ENCODE assay signal across 38 mouse cellular contexts in the genomic region with DNA sequence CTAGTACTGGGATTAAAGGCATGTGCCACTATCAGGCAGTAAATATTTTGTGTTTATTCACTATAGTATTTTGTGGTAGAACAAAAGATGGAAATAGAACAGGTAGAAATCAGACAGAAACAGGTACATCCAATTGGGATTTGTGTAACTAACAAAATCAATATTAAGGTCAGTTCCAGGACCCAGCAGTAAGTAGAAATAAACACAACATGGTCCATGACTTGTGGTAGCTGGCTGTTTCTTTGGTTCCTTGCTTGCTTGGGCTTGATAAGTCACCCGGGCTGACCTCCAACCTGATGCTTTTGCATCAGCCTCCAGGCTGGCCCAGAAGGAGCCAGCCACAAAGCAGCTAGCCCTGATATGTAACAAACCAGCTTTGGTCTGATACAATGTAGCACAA. TPM values are rescaled to one million over a fixed set of nuclear protein-coding genes. Genes with fewer than 3 reads are reported as not detected.
"Had no signal": no experiment of that assay in that cellular context is flagged by ENCODE, and none has a peak within 500 bp of the region (broad histone marks: within the 10 kb centered on the region; RNA-seq: fewer than 3 reads in every experiment).

No protein-coding gene starts in this region.

- H3K27ac ChIP-seq: embryonic facial prominence, embryonic 10.5 days; embryonic facial prominence, embryonic 12.5 days; embryonic facial prominence, embryonic 13.5 days; embryonic facial prominence, embryonic 15.5 days; forebrain, embryonic 10.5 days; forebrain, embryonic 12.5 days; forebrain, embryonic 13.5 days; forebrain, embryonic 15.5 days; gastrocnemius, adult 2 months; heart, adult 2 months had no signal

- H3K27me3 ChIP-seq: embryonic facial prominence, embryonic 12.5 days; embryonic facial prominence, embryonic 13.5 days; embryonic facial prominence, embryonic 15.5 days; forebrain, embryonic 12.5 days; forebrain, embryonic 13.5 days; forebrain, embryonic 15.5 days had no signal

- H3K36me3 ChIP-seq: embryonic facial prominence, embryonic 10.5 days; embryonic facial prominence, embryonic 12.5 days; embryonic facial prominence, embryonic 13.5 days; embryonic facial prominence, embryonic 15.5 days; forebrain, embryonic 10.5 days; forebrain, embryonic 12.5 days; forebrain, embryonic 15.5 days had no signal

- H3K9ac ChIP-seq: embryonic facial prominence, embryonic 12.5 days; embryonic facial prominence, embryonic 13.5 days; embryonic facial prominence, embryonic 15.5 days; forebrain, embryonic 12.5 days; forebrain, embryonic 13.5 days; forebrain, embryonic 15.5 days; forebrain, postnatal 0 days had no signal

- H3K4me3 ChIP-seq: embryonic facial prominence, embryonic 10.5 days; embryonic facial prominence, embryonic 12.5 days; embryonic facial prominence, embryonic 13.5 days; embryonic facial prominence, embryonic 15.5 days; erythroblast, embryonic 14.5 days; forebrain, embryonic 10.5 days; forebrain, embryonic 12.5 days; forebrain, embryonic 13.5 days; forebrain, embryonic 15.5 days; gastrocnemius, adult 2 months; heart, adult 2 months had no signal

- H3K4me1 ChIP-seq: embryonic facial prominence, embryonic 10.5 days; embryonic facial prominence, embryonic 12.5 days; embryonic facial prominence, embryonic 13.5 days; forebrain, embryonic 10.5 days; forebrain, embryonic 12.5 days; forebrain, embryonic 13.5 days; forebrain, embryonic 15.5 days had no signal

- DNase-seq: cerebellum, adult 2 months; cerebellum, adult 8-10 months; cerebellum, adult 9-10 months; cerebellum, adult 9-11 months; cerebellum, postnatal 10 days; cerebellum, postnatal 14 days; cerebellum, postnatal 25 days; cerebellum, postnatal 36 days; embryo, embryonic 11 days; forebrain, postnatal 0 days; gastrocnemius, adult 2 months; gastrocnemius, postnatal 10 days; gastrocnemius, postnatal 14 days; gastrocnemius, postnatal 25 days; gastrocnemius, postnatal 36 days; heart, adult 11 months; heart, adult 18-20 months; heart, adult 2 months had no signal

RNA-seq across cellular contexts. Expression of a gene that starts 5.8 kb away (rescaled TPM):
- total RNA-seq: common myeloid progenitor, adult 5-6 weeks; forebrain, postnatal 0 days; gastrocnemius, adult 18-20 months; gastrocnemius, adult 2 months; gastrocnemius, adult 8-10 months; gastrocnemius, postnatal 10 days; gastrocnemius, postnatal 14 days; gastrocnemius, postnatal 25 days; gastrocnemius, postnatal 36 days; gastrocnemius, postnatal 4 days; granulocyte monocyte progenitor cell, adult 5-6 weeks; heart, adult 18-20 months; heart, adult 2 months had no signal
- polyA plus RNA-seq: cerebellum, adult 2 months; cortical plate, adult 2 months; embryonic facial prominence, embryonic 10.5 days; embryonic facial prominence, embryonic 11.5 days; erythroblast, embryonic 14.5 days; forebrain, embryonic 10.5 days; forebrain, embryonic 11.5 days; forebrain, embryonic 12.5 days; forebrain, embryonic 13.5 days; forebrain, embryonic 14.5 days; forebrain, embryonic 15.5 days; forebrain, embryonic 16.5 days; forebrain, postnatal 0 days; frontal cortex, adult 2 months; heart, adult 2 months had no signal

RNA-seq across cellular contexts. Expression of a gene that starts 7.6 kb away (rescaled TPM):
- total RNA-seq: common myeloid progenitor, adult 5-6 weeks; gastrocnemius, adult 18-20 months; gastrocnemius, adult 2 months; gastrocnemius, adult 8-10 months; gastrocnemius, postnatal 10 days; gastrocnemius, postnatal 25 days; gastrocnemius, postnatal 36 days; gastrocnemius, postnatal 4 days; granulocyte monocyte progenitor cell, adult 5-6 weeks; heart, adult 18-20 months; heart, adult 2 months had no signal
- polyA plus RNA-seq: erythroblast, embryonic 14.5 days; forebrain, embryonic 10.5 days; forebrain, embryonic 11.5 days; forebrain, embryonic 13.5 days; forebrain, embryonic 14.5 days; forebrain, embryonic 15.5 days; forebrain, embryonic 16.5 days; forebrain, postnatal 0 days had no signal

RNA-seq across cellular contexts. Expression of a gene that starts 12.1 kb away (rescaled TPM):
- total RNA-seq: gastrocnemius, adult 18-20 months; gastrocnemius, adult 8-10 months; gastrocnemius, postnatal 25 days; gastrocnemius, postnatal 36 days; granulocyte monocyte progenitor cell, adult 5-6 weeks had no signal
- polyA plus RNA-seq: erythroblast, embryonic 14.5 days; forebrain, embryonic 11.5 days; forebrain, embryonic 14.5 days; forebrain, embryonic 15.5 days; forebrain, embryonic 16.5 days; forebrain, postnatal 0 days had no signal

RNA-seq across cellular contexts. Expression of a gene that starts 17.8 kb away (rescaled TPM):
- total RNA-seq: common myeloid progenitor, adult 5-6 weeks had no signal

RNA-seq across cellular contexts. Expression of a gene that starts 30.3 kb away (rescaled TPM):
- polyA plus RNA-seq: erythroblast, embryonic 14.5 days had no signal
